30 mouse cellular contexts compared by ENCODE assay signal in genomic region chr1:36694871-36695270, GRCm38 (mm10). TPM values are rescaled to one million over a fixed set of nuclear protein-coding genes. Genes with fewer than 3 reads are reported as not detected.
"Had no signal": no experiment of that assay in that cellular context is flagged by ENCODE, and none has a peak within 500 bp of the region (broad histone marks: within the 10 kb centered on the region; RNA-seq: fewer than 3 reads in every experiment).

No protein-coding gene starts in this region.

- DNase-seq: gastrocnemius, postnatal 14 days; gastrocnemius, postnatal 36 days; heart, adult 11 months; heart, postnatal 10 days; heart, postnatal 36 days; kidney, adult 11 months; kidney, adult 2 months; kidney, adult 9 months; kidney, postnatal 14 days; kidney, postnatal 36 days had no signal

- H3K4me3 ChIP-seq: heart, embryonic 10.5 days; heart, embryonic 12.5 days; hindbrain, embryonic 13.5 days; hindbrain, embryonic 15.5 days; kidney, embryonic 15.5 days; layer of hippocampus, adult 2 months; left cerebral cortex, adult 2 months; limb, embryonic 10.5 days; limb, embryonic 12.5 days had no signal

- H3K4me2 ChIP-seq: heart, embryonic 12.5 days; hindbrain, embryonic 13.5 days; hindbrain, embryonic 15.5 days; kidney, embryonic 15.5 days; limb, embryonic 12.5 days; liver, embryonic 11.5 days had no signal

- H3K27me3 ChIP-seq: heart, embryonic 12.5 days; hindbrain, embryonic 13.5 days; hindbrain, embryonic 15.5 days; kidney, embryonic 15.5 days; limb, embryonic 12.5 days had no signal

- H3K9ac ChIP-seq: heart, embryonic 12.5 days; hindbrain, embryonic 13.5 days; hindbrain, embryonic 15.5 days; kidney, embryonic 15.5 days; limb, embryonic 12.5 days; liver, embryonic 14.5 days had no signal

- H3K9me3 ChIP-seq: heart, embryonic 10.5 days; heart, embryonic 12.5 days; hindbrain, embryonic 13.5 days; hindbrain, embryonic 15.5 days; kidney, embryonic 15.5 days; limb, embryonic 10.5 days; limb, embryonic 12.5 days had no signal

- ATAC-seq: hindbrain, postnatal 0 days; intestine, embryonic 16.5 days had no signal

- H3K27ac ChIP-seq: heart, embryonic 10.5 days; hindbrain, embryonic 13.5 days; hindbrain, embryonic 15.5 days; hindbrain, postnatal 0 days; kidney, embryonic 15.5 days; kidney, postnatal 0 days; layer of hippocampus, adult 2 months; left cerebral cortex, adult 2 months; limb, embryonic 10.5 days; limb, embryonic 12.5 days; liver, embryonic 14.5 days had no signal

RNA-seq across cellular contexts. Expression of gene Fam178b, which starts 11.9 kb away (rescaled TPM):
- total RNA-seq: hematopoietic stem cell, adult 5-6 weeks; hindbrain, postnatal 0 days; layer of hippocampus, adult 2 months; left cerebral cortex, postnatal 36 days had no signal
- polyA plus RNA-seq: hindbrain, embryonic 15.5 days had no signal

RNA-seq across cellular contexts. Expression of gene 4933424G06Rik, which starts 15.1 kb away (rescaled TPM):
- total RNA-seq: heart, adult 8-10 months; heart, postnatal 10 days; heart, postnatal 36 days; hematopoietic stem cell, adult 5-6 weeks; hindbrain, postnatal 0 days had no signal
- polyA plus RNA-seq: gonadal fat pad, adult 2 months; heart, embryonic 10.5 days; heart, embryonic 12.5 days; heart, embryonic 16.5 days; intestine, embryonic 14.5 days; kidney, adult 2 months; kidney, embryonic 15.5 days; limb, embryonic 10.5 days; liver, embryonic 11.5 days; liver, embryonic 14.5 days had no signal
